Mouse (Mus musculus) hematopoietic multipotent progenitor cell, adult 10-12 weeks (in vitro differentiated cells): ENCODE measurements around the gene Cmc1. TPM values are rescaled to one million over a fixed set of nuclear protein-coding genes. Genes with fewer than 3 reads are reported as not detected.

ENCODE experiments used
- polyA plus RNA-seq: library from polyadenylated mRNA; stranded (reverse); fragments of >175 nt; gene quantifications from 2 replicates; pipeline ENCODE4 v1.2.3, GENCODE M21; 2012; ENCODE audit warnings: low replicate concordance

The Cmc1 gene
- polyA plus RNA-seq = 3.1 and 3.8 TPM in 2 replicates

DNA sequence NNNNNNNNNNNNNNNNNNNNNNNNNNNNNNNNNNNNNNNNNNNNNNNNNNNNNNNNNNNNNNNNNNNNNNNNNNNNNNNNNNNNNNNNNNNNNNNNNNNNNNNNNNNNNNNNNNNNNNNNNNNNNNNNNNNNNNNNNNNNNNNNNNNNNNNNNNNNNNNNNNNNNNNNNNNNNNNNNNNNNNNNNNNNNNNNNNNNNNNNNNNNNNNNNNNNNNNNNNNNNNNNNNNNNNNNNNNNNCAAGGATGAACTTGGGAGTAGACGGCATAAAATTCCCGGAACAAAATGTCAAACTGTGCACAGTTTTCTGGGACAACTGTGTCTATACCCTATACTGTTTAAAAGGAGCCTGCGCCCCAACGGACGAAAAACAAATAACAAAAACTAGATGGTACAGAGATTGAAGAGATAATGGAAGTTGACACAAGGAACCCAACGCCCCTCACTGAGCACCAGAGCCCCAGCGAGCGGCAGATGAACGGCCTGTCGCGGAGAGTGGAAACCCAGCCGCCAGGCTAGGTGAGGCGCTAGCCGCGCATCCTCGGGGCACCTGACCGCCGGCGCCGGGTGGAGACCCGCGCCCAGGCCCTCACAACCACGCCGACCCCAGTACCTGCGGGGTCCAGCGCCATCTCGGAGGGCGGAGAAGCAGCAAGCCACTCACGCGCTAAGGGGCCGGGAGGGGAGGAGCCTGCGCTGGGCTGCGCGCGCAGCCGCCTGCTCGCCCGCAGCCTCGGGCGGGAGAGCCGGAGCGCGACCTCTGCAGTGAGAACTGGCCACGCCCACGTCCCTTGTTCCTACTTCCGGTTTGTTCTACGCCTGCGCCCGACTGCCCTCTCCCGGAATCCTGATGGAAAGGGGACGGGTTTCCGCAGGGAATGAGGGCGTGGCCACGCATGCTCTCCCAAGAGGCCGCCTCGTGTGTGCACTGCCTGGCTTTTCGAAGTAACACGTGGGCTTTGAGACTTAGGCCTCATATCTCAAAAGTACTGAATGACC lies at the start of gene Cmc1:
Gene Cmc1 (minus strand): TSS at position 771 of the 996 bp plus-strand sequence.

DNA sequence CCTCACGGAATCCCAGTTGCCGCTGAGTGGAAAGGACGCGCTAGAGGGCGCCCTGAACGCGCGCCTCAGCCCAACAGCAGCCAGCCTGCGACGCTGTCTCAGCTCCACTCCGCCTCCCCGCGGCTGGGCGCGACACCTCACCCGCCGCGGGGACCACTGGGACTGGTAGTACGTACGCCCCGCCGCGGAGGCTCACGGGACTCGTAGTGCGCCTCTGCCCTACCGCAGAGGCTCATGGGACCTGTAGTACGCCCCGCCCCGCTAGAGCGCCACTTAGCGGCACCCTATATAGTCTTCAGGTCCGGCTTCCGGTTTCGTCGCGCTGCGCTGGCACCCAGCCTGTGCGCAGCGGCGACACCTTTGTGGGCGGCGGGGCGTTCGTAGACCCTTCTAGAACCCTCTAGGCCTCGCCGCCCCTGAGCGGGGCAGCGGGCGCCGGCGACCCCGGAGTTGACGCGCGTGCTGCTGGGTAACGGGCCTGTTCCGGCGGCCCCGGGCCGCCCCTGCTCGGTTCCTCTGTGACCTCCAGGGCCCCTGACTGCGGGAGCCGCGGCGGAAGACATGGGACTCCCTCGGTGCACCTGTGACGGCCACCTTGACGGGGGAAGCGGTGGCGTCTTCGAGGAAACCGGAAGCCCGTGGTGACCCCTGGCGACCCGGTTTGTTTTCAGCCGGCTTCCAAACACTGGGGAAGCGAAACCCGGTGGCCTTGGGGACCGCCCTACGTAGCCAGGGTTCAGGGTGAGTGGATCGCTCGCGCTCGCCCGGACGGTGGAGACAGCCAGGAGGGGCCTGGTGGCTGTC lies 109.6 kb downstream of the Cmc1 start, which contains the start of gene Azi2:
Gene Azi2 (plus strand): TSS at position 282 of the 804 bp plus-strand sequence.

Other genes starting within 250 kb of the Cmc1 start
- 41.0 and 66.6 TPM in 2 replicates for gene Azi2, start 109.7 kb downstream of the Cmc1 start, polyA plus RNA-seq